Mouse (Mus musculus): Measurements from ENCODE around the gene Gm17175.
"Not testable (repeated sequence)": the region's sequence is repeated elsewhere in the genome, so short reads cannot be mapped to it uniquely, and the experiment has no call there.

- TF ChIP-seq CTCF (IDR thresholded peaks at IDR 0.05; ENCODE audit: borderline replicate concordance, control insufficient read depth, extremely low read depth, insufficient read depth, low read length, poor library complexity); POLR2A (IDR thresholded peaks at IDR 0.05; ENCODE audit: control insufficient read depth, extremely low read depth, insufficient read depth, low read length, poor library complexity): not testable (repeated sequence)
Observed at GRCm38 (mm10) chr14:51592039-51592438, 18.2 kb upstream of the Gm17175 start, which contains the start of gene Gm17174.

All from thymus, adult 2 months (tissue).